Mouse (Mus musculus) lung, embryonic 15.5 days (tissue): ENCODE results near the gene Ehd4. TPM values are rescaled to one million over a fixed set of nuclear protein-coding genes. Genes with fewer than 3 reads are reported as not detected.

Source experiments
- ATAC-seq: fragments of 200-750 bp; cut with Nextera tagmentation; 2 replicates; pipeline ENCODE4 v1.8.0; 2017; ENCODE audit warnings: moderate number of reproducible peaks, borderline replicate concordance; ENCODE audit not compliant: low FRiP score, low TSS enrichment; ENCODE audit errors: extremely low read depth
- H3K27ac ChIP-seq: fragments of 300-500 bp; sonication (generic); 2 replicates; pipeline ENCODE4 v1.5.1; 2015; ENCODE audit warnings: moderate library complexity, mild to moderate bottlenecking, inconsistent platforms
- H3K27me3 ChIP-seq: fragments of 300-500 bp; sonication (generic); 2 replicates; pipeline ENCODE4 v1.6.1; 2015; ENCODE audit warnings: inconsistent platforms
- H3K36me3 ChIP-seq: fragments of 300-500 bp; sonication (generic); 2 replicates; pipeline ENCODE4 v1.6.1; 2015; ENCODE audit warnings: inconsistent platforms
- H3K4me1 ChIP-seq: fragments of 300-500 bp; sonication (generic); 2 replicates; pipeline ENCODE4 v1.6.1; 2015; ENCODE audit warnings: inconsistent platforms
- H3K4me2 ChIP-seq: fragments of 300-500 bp; sonication (generic); 2 replicates; pipeline ENCODE4 v1.6.1; 2015; ENCODE audit warnings: inconsistent platforms, mild to moderate bottlenecking, moderate library complexity
- H3K4me3 ChIP-seq: fragments of 300-500 bp; sonication (generic); 2 replicates; pipeline ENCODE4 v1.5.1; 2015; ENCODE audit warnings: mild to moderate bottlenecking, inconsistent platforms
- H3K9ac ChIP-seq: fragments of 300-500 bp; sonication (generic); 2 replicates; pipeline ENCODE4 v1.6.1; 2015; ENCODE audit warnings: inconsistent platforms
- H3K9me3 ChIP-seq: fragments of 300-500 bp; sonication (generic); 2 replicates; pipeline ENCODE4 v1.6.1; 2016; ENCODE audit warnings: inconsistent platforms
- WGBS: fragments of 180-500 bp; shearing (Covaris S2); methylation state at CpG from one replicate; pipeline ENCODE4 v1.1.7; 2015; 5-methylcytosine and 5-hydroxymethylcytosine counted together
- polyA plus RNA-seq: library from polyadenylated mRNA; unstranded; fragments of >200 nt; fragmentation: Nextera tagmentation; extraction: Ambion mirVana; gene quantifications from 2 replicates; pipeline ENCODE4 v1.2.1, GENCODE M21; 2015

The Ehd4 gene
- polyA plus RNA-seq, 1 experiment from 2014 or later: 96.5 TPM

DNA sequence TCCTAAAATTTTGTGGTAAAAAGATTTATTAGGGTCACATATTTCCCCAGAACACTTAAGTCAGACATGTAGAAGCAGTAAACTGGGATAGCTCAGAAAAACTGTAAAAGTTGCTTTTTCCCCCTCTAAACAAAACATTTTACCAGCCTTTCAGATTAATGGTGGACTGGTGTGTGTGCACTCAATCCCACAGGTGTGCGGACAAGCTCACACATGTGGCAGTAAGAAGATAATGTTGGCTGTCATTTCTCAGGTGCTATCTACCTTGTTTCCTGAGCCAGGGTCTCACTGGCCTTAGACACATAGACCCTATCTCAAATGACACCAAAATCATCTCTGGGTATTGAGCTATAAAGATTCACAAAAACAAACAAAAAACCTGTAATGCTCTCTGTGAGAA lies 28.9 kb downstream of the Ehd4 start:
- Histone ChIP-seq H3K27ac (no peak overlapping the region), H3K4me2 (no peak overlapping the region), H3K4me1 (peaks cover 58% of the 10 kb centered on the region), H3K4me3 (no peak overlapping the region), H3K27me3 (no peaks in the 10 kb centered on the region), H3K9me3 (no peaks in the 10 kb centered on the region), H3K9ac (no peak overlapping the region), H3K36me3 (no peaks in the 10 kb centered on the region)
- WGBS: 97% methylated on average over 1 of the region's 1 CpGs
- ATAC-seq: no peak

DNA sequence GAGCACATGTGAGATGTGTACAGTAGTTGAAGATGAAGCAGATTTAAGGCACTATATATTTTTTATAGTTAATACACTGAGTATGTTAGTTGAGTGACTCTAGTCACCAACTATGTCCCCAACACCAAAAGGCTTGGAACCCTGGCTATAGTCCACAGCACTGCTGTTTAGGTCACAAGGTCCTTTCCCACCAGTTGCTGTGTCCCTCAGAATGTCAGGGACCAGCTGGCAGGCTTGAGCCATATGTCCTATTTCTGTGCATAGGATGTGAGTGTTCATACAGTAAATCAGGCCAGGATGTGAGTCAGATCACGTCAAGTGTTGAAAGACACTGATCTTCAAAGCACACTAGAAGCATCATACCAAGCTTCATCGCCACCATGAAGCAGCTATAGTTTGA lies 29.5 kb downstream of the Ehd4 start:
- no peaks in the 10 kb centered on the region for H3K36me3 ChIP-seq
- no peak for ATAC-seq
- WGBS: 64% methylated on average over 2 of the region's 2 CpGs
- peaks cover 54% of the 10 kb centered on the region for H3K4me1 ChIP-seq
- no peaks in the 10 kb centered on the region for H3K9me3 ChIP-seq
- H3K4me2 ChIP-seq: no peak overlapping the region
- H3K4me3 ChIP-seq: no peak overlapping the region
- no peak overlapping the region for H3K27ac ChIP-seq
- H3K27me3 ChIP-seq: no peaks in the 10 kb centered on the region
- H3K9ac ChIP-seq: no peak overlapping the region

DNA sequence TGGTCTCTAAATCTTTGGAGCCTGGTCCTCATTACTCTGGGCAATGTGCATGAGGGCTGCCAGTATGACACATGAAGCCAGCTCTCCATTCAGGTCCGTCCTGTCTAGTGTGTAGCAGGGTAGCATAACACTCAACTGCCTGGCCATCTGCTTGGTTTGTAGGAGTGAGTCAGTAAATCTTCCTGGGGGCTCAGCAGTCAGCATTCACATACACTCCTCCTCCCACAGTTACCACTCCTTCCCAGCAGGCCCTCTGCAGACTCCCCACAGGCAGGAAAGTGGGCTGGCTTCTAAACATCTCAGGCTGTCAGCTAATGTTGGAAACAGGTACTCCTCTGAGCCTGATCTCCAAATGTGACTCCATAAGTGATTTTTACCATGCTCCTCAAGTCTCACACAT lies 30.3 kb downstream of the Ehd4 start:
- no peak overlapping the region for H3K4me3 ChIP-seq
- H3K27ac ChIP-seq: no peak overlapping the region
- H3K36me3 ChIP-seq: no peaks in the 10 kb centered on the region
- H3K9ac ChIP-seq: no peak overlapping the region
- ATAC-seq: no peak
- H3K4me1 ChIP-seq: peaks cover 45% of the 10 kb centered on the region
- WGBS: 56% methylated on average over 1 of the region's 1 CpGs
- no peak overlapping the region for H3K4me2 ChIP-seq
- no peaks in the 10 kb centered on the region for H3K9me3 ChIP-seq
- no peaks in the 10 kb centered on the region for H3K27me3 ChIP-seq

DNA sequence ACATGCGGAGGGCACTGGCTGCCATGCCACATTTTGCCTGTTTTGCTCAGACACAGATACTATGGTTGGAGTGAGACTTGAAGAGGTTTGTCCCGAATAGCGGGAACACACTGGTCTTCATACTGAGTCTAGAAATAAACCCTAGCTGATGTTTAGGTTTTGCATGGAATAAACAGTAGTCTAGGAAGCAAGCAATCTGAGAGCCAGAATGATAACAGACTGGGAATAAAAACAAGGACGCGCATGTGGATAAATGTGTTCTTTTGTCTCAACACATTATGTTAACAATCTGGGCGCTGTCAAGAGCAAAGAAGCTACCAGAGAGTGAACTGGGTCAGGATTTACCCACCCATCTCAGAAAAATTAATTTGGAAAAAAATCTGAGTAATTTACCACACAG lies 31.4 kb downstream of the Ehd4 start:
- no peak overlapping the region for H3K9ac ChIP-seq
- H3K27me3 ChIP-seq: no peaks in the 10 kb centered on the region
- H3K4me1 ChIP-seq: peaks cover 34% of the 10 kb centered on the region
- no peaks in the 10 kb centered on the region for H3K9me3 ChIP-seq
- 58% methylated on average over 6 of the region's 6 CpGs for WGBS
- ATAC-seq: no peak
- H3K36me3 ChIP-seq: no peaks in the 10 kb centered on the region
- H3K4me3 ChIP-seq: no peak overlapping the region
- H3K27ac ChIP-seq: no peak overlapping the region
- no peak overlapping the region for H3K4me2 ChIP-seq

DNA sequence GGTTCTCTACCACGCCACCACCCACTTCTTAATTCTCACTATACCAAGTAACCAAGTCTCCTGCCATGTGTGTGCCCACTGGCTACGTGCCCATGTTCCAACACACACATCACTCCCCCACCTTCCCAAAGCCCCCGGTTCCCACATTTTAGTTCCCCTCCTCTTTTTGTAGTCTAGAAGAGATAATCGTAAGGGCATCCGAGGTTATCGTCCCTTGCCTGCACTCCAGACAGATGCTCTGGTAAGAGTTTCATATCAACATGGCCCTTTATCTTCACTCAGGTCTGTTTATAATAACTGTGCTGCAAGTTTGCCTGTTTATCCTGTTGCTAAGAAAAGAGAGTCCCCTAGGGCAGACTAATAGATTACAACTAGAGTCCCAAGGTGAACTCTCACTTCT lies 37.1 kb downstream of the Ehd4 start:
- no peak overlapping the region for H3K9ac ChIP-seq
- H3K9me3 ChIP-seq: no peaks in the 10 kb centered on the region
- H3K36me3 ChIP-seq: no peaks in the 10 kb centered on the region
- no peak overlapping the region for H3K4me3 ChIP-seq
- H3K4me1 ChIP-seq: peaks cover 18% of the 10 kb centered on the region
- no peak for ATAC-seq
- no peak overlapping the region for H3K4me2 ChIP-seq
- no peak overlapping the region for H3K27ac ChIP-seq
- WGBS: 71% methylated on average over 6 of the region's 6 CpGs
- no peaks in the 10 kb centered on the region for H3K27me3 ChIP-seq

DNA sequence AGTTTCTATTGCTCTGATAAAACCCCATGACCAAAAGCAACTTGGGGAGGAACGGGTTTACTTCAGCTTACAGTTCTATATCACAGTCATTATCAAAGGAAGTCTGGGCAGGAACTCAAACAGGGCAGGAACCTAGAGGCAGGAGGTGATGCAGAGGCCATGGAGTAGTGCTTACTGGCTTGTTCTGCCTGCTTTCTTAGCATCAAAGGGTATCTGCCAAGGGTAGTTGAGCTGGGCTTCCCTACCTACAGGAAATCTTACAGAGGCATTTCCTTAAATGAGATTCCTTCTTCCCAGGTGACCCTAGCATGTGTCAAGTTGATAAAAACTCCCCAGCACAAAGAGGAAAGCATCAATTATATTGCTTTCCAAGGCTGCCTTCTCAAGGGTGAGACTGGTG lies 38.0 kb downstream of the Ehd4 start:
- no peak overlapping the region for H3K4me2 ChIP-seq
- H3K9me3 ChIP-seq: no peaks in the 10 kb centered on the region
- no peak for ATAC-seq
- peaks cover 23% of the 10 kb centered on the region for H3K4me1 ChIP-seq
- WGBS: 46% methylated on average over 1 of the region's 1 CpGs
- H3K9ac ChIP-seq: no peak overlapping the region
- H3K36me3 ChIP-seq: no peaks in the 10 kb centered on the region
- no peaks in the 10 kb centered on the region for H3K27me3 ChIP-seq
- H3K27ac ChIP-seq: no peak overlapping the region
- H3K4me3 ChIP-seq: no peak overlapping the region

DNA sequence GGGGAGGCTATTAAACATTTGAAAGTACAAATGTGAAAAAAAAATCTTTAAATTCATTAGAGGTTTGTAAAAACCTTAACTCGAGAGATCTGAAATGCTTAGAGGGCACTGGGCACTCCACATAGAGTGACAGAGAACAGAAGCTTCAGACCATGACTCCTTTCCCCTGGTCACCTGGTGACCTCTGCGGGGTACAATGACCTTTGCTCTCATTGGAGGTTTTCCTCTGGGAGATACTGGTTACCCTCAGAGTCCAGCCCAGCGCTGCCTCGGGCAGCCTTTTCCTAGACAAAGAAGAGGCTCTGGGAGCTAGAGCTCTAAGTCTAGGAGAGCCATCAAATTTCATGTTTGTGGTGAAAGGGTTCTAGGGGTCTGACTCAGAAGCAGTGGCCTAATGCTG lies 39.4 kb downstream of the Ehd4 start:
- Histone ChIP-seq H3K27ac (no peak overlapping the region), H3K4me3 (no peak overlapping the region), H3K27me3 (no peaks in the 10 kb centered on the region), H3K36me3 (no peaks in the 10 kb centered on the region), H3K9ac (no peak overlapping the region), H3K9me3 (no peaks in the 10 kb centered on the region), H3K4me2 (no peak overlapping the region), H3K4me1 (peaks cover 33% of the 10 kb centered on the region)
- ATAC-seq: no peak
- 83% methylated on average over 4 of the region's 4 CpGs for WGBS

DNA sequence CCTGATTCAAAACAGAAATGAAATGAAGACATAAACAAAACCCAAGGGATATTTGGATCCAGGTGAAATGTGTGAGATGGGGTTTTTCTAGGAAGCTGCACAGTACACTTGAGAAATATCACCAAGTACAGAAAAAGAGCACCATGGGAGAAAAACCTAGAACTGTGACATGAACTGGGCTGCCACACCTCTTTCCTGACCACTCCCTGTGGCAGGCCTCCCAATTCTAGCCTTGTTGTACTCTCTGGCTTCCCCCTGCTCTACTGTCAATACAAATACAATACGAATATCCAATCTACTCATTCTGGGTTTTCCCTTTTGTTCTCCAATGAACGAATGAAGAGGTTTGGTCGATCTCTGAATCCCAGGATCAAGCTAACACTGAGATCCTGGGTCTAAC lies 40.4 kb downstream of the Ehd4 start:
- H3K4me1 ChIP-seq: peaks cover 36% of the 10 kb centered on the region
- no peak overlapping the region for H3K4me3 ChIP-seq
- no peaks in the 10 kb centered on the region for H3K9me3 ChIP-seq
- H3K27ac ChIP-seq: 0 out of 2 replicates have a peak overlapping the region, but pooled peaks have one; percentile 17
- 83% methylated on average over 3 of the region's 3 CpGs for WGBS
- no peak overlapping the region for H3K4me2 ChIP-seq
- no peak overlapping the region for H3K9ac ChIP-seq
- ATAC-seq: no peak
- H3K27me3 ChIP-seq: no peaks in the 10 kb centered on the region
- H3K36me3 ChIP-seq: no peaks in the 10 kb centered on the region

DNA sequence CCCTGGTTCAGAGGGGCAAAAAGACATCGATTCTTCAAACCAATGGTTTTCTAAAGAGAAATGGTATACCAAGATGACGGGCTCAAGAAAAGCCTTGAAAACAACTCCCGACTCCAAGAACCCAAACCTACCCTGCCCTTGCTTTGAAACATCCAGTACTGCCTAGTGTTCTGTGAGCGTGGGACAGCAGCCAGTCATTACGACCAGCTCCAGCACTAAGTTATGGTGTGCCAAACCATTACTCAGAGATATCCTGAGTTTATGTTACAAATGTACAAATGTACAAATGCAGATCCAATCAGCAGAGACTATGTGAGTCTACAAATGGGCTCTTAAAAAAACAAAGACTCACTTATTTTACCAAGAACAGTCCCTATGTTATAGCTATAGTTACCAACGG lies 40.9 kb downstream of the Ehd4 start:
- no peak overlapping the region for H3K4me2 ChIP-seq
- no peak overlapping the region for H3K4me3 ChIP-seq
- H3K36me3 ChIP-seq: no peaks in the 10 kb centered on the region
- WGBS: 57% methylated on average over 6 of the region's 6 CpGs
- H3K27me3 ChIP-seq: no peaks in the 10 kb centered on the region
- ATAC-seq: no peak
- H3K4me1 ChIP-seq: peaks cover 36% of the 10 kb centered on the region
- no peak overlapping the region for H3K9ac ChIP-seq
- H3K9me3 ChIP-seq: no peaks in the 10 kb centered on the region
- H3K27ac ChIP-seq: 0 out of 2 replicates have a peak overlapping the region, but pooled peaks have one; percentile 17

DNA sequence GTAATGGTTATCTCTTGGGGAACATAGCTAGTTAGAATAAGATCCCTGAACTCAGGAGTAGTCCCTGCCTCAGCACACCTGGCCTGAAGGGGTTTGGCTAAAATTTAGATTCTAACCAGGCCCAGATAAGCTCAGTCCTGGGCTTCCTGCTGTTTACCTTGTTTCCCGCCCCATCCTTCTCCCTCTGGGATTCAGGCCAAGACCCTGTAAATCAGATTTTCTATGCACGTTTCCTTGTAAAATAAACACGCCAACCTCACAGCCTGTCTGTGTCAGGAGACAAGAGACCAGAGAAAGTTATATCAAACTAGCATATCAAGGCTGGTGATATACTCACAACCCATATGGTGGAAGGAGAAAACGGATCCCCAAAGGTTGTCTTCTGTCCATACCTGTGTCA lies 42.8 kb downstream of the Ehd4 start:
- H3K4me1 ChIP-seq: peaks cover 37% of the 10 kb centered on the region
- 19% methylated on average over 4 of the region's 4 CpGs for WGBS

DNA sequence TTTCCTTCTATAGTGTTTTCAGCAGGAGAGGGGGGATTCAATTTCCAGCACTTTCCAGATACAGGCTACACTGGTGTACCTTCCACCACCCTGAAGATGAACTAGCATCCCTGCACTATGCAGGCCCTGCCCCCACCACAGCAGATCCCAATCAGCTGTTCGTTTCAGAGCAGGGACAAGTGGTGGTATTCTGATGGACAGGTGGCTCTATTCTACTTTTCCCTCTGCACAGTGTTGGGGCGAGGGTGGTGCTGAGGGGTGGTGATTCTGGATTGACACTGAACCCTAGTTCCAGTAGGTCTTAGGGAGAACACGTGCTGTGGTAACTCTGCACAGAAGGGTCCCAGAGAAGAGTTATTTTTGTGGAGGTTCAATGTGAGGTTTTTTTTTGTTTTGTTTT lies 43.2 kb downstream of the Ehd4 start:
- Histone ChIP-seq H3K9ac (no peak overlapping the region), H3K9me3 (no peaks in the 10 kb centered on the region), H3K4me1 (peaks cover 42% of the 10 kb centered on the region), H3K36me3 (no peaks in the 10 kb centered on the region), H3K4me3 (no peak overlapping the region), H3K27ac (peak overlapping the region; percentile 62), H3K27me3 (no peaks in the 10 kb centered on the region), H3K4me2 (no peak overlapping the region)
- no peak for ATAC-seq
- WGBS: 50% methylated on average over 3 of the region's 3 CpGs

More for the DNA sequence above, 42.8 kb downstream of the Ehd4 start:
- Histone ChIP-seq H3K4me3 (no peak overlapping the region), H3K27ac (peak overlapping the region; percentile 62), H3K4me2 (no peak overlapping the region), H3K27me3 (no peaks in the 10 kb centered on the region), H3K36me3 (no peaks in the 10 kb centered on the region), H3K9ac (no peak overlapping the region), H3K9me3 (no peaks in the 10 kb centered on the region)
- no peak for ATAC-seq

DNA sequence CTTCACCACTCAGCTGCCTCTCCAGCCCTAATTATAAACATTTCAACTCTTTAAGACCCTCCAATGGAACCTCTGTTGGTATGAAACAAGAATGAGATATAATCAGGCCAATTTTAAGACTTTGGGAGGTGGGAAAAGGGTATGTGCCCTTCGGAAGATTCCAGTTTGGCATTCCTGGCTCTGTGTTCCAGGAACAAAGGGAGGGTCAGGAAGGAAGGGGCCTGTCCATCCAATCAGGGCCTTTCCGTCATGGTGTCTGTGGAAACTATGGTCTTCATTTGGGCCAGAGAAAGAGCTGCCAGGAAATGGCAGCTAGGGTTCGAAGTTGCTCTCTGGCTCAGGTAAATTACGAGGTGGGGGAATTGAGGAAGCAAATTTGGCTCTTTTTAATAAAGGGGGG lies 46.3 kb downstream of the Ehd4 start:
- no peak overlapping the region for H3K9ac ChIP-seq
- no peak overlapping the region for H3K27ac ChIP-seq
- no peak overlapping the region for H3K4me2 ChIP-seq
- peaks cover 47% of the 10 kb centered on the region for H3K4me1 ChIP-seq
- H3K9me3 ChIP-seq: no peaks in the 10 kb centered on the region
- no peaks in the 10 kb centered on the region for H3K36me3 ChIP-seq
- H3K4me3 ChIP-seq: no peak overlapping the region
- no peaks in the 10 kb centered on the region for H3K27me3 ChIP-seq
- ATAC-seq: no peak
- 76% methylated on average over 4 of the region's 4 CpGs for WGBS

DNA sequence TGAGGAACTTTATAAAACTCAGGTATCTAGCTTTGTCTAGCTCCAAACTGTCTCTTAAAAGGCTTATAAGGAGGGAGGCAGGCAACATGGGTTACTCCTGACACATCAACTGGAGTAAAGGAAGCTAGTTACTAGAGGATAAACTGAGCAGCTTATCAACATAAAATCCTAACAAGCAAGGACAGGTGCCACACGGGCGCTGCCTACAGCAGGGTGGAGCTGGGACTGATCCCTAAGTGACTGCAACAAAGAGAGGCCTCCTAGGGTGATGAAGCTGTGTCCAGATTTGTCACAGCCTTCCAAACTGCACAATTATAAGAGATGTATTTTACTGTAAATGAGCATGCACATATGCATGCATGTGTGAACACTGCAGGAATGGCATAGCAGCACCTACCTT lies 47.0 kb downstream of the Ehd4 start:
- no peaks in the 10 kb centered on the region for H3K27me3 ChIP-seq
- no peak overlapping the region for H3K4me3 ChIP-seq
- H3K9me3 ChIP-seq: no peaks in the 10 kb centered on the region
- peaks cover 53% of the 10 kb centered on the region for H3K4me1 ChIP-seq
- no peaks in the 10 kb centered on the region for H3K36me3 ChIP-seq
- no peak overlapping the region for H3K27ac ChIP-seq
- no peak overlapping the region for H3K4me2 ChIP-seq
- H3K9ac ChIP-seq: no peak overlapping the region
- ATAC-seq: no peak
- 85% methylated on average over 2 of the region's 2 CpGs for WGBS
